Mouse (Mus musculus) embryonic facial prominence, embryonic 15.5 days (tissue): ENCODE measurements around the gene Alox12e. TPM values are rescaled to one million over a fixed set of nuclear protein-coding genes. Genes with fewer than 3 reads are reported as not detected.
"Not testable (repeated sequence)": the region's sequence is repeated elsewhere in the genome, so short reads cannot be mapped to it uniquely, and the experiment has no call there.

ENCODE experiments used
- ATAC-seq: fragments of 200-750 bp; cut with Nextera tagmentation; 2 replicates; pipeline ENCODE4 v1.8.0; 2017; ENCODE audit warnings: low read depth, moderate TSS enrichment; ENCODE audit not compliant: insufficient number of reproducible peaks, low FRiP score, low TSS enrichment
- H3K27ac ChIP-seq: fragments of 300-500 bp; sonication (generic); replicated peaks from 2 replicates; pipeline ENCODE4 v1.5.1; 2015; ENCODE audit warnings: mild to moderate bottlenecking, inconsistent platforms
- H3K27me3 ChIP-seq: fragments of 300-500 bp; sonication (generic); 2 replicates; pipeline ENCODE4 v1.6.1; 2015; ENCODE audit warnings: inconsistent platforms
- H3K36me3 ChIP-seq: fragments of 300-500 bp; sonication (generic); 2 replicates; pipeline ENCODE4 v1.6.1; 2015; ENCODE audit warnings: mild to moderate bottlenecking, inconsistent platforms
- H3K4me1 ChIP-seq: fragments of 300-500 bp; sonication (generic); 2 replicates; pipeline ENCODE4 v1.6.1; 2015; ENCODE audit warnings: inconsistent platforms
- H3K4me2 ChIP-seq: fragments of 300-500 bp; sonication (generic); replicated peaks from 2 replicates; pipeline ENCODE4 v1.6.1; 2015; ENCODE audit warnings: mild to moderate bottlenecking, inconsistent platforms
- H3K4me3 ChIP-seq: fragments of 300-500 bp; sonication (generic); replicated peaks from 2 replicates; pipeline ENCODE4 v1.5.1; 2015; ENCODE audit warnings: mild to moderate bottlenecking, inconsistent platforms
- H3K9ac ChIP-seq: fragments of 300-500 bp; sonication (generic); 2 replicates; pipeline ENCODE4 v1.6.1; 2015; ENCODE audit warnings: inconsistent platforms
- H3K9me3 ChIP-seq: fragments of 300-500 bp; sonication (generic); replicated peaks from 2 replicates; pipeline ENCODE4 v1.6.1; 2016; ENCODE audit warnings: inconsistent platforms
- WGBS: fragments of 180-500 bp; shearing (Covaris S2); methylation state at CpG from one replicate; pipeline ENCODE4 v1.1.7; 2015; 5-methylcytosine and 5-hydroxymethylcytosine counted together
- polyA plus RNA-seq: library from polyadenylated mRNA; unstranded; fragments of >200 nt; fragmentation: Nextera tagmentation; extraction: Ambion mirVana; gene quantifications from 2 replicates; pipeline ENCODE4 v1.2.1, GENCODE M21; 2015

The Alox12e gene
- 5.9 and 6.9 TPM in 2 replicates for polyA plus RNA-seq

GRCm38 (mm10) chr11:70322528-70322927, at the start of gene Alox12e:
Gene Alox12e, minus strand, starts transcription at chr11:70322628.
- no peak for ATAC-seq
- Histone ChIP-seq H3K27ac (no peak within 1 kb of the TSS), H3K4me1 (no peaks in the 10 kb centered on the region), H3K9me3 (no peaks in the 10 kb centered on the region), H3K27me3 (peaks cover 41% of the 10 kb centered on the region), H3K4me3 (peak within 1 kb of the TSS; percentile 11; the same call in 1 of the 2 replicates), H3K9ac (no peak within 1 kb of the TSS), H3K36me3 (no peaks in the 10 kb centered on the region), H3K4me2 (peak within 1 kb of the TSS; percentile 21)
- WGBS = 20% methylated on average over 7 of the region's 7 CpGs

GRCm38 (mm10) chr11:70368626-70369025, 46.2 kb upstream of the Alox12e start:
- H3K4me3 ChIP-seq, H3K4me2 ChIP-seq, H3K9ac ChIP-seq, H3K27ac ChIP-seq, H3K36me3 ChIP-seq, H3K27me3 ChIP-seq, ATAC-seq, H3K9me3 ChIP-seq, H3K4me1 ChIP-seq: not testable (repeated sequence)
- WGBS = 69% methylated on average over 2 of the region's 2 CpGs

GRCm38 (mm10) chr11:70367701-70368100, 45.3 kb upstream of the Alox12e start:
- not testable (repeated sequence) for H3K4me1 ChIP-seq, H3K36me3 ChIP-seq, ATAC-seq, H3K9me3 ChIP-seq, H3K4me3 ChIP-seq, H3K27ac ChIP-seq, H3K9ac ChIP-seq, H3K4me2 ChIP-seq, H3K27me3 ChIP-seq
- WGBS = 79% methylated on average over 6 of the region's 6 CpGs

- WGBS = under 1% methylated on average over 19 of the region's 19 CpGs
- Histone ChIP-seq H3K27me3 (peaks cover 55% of the 10 kb centered on the region), H3K4me2 (peak within 1 kb of the TSS; percentile 47)
Measured at GRCm38 (mm10) chr11:70351868-70352267, 29.4 kb upstream of the Alox12e start, which contains the start of gene Alox15. Gene Alox15, minus strand, starts transcription at chr11:70352031.

GRCm38 (mm10) chr11:70348630-70349029, 26.2 kb upstream of the Alox12e start:
- no peaks in the 10 kb centered on the region for H3K9me3 ChIP-seq
- no peak overlapping the region for H3K4me3 ChIP-seq
- no peak overlapping the region for H3K27ac ChIP-seq
- no peak for ATAC-seq
- WGBS = 85% methylated on average over 9 of the region's 9 CpGs
- H3K36me3 ChIP-seq = no peaks in the 10 kb centered on the region
- H3K4me2 ChIP-seq = no peak overlapping the region
- H3K4me1 ChIP-seq = peaks cover 9% of the 10 kb centered on the region; the same call in 1 of the 2 replicates
- H3K27me3 ChIP-seq = peaks cover 59% of the 10 kb centered on the region
- H3K9ac ChIP-seq = no peak overlapping the region

More at GRCm38 (mm10) chr11:70351868-70352267, 29.4 kb upstream of the Alox12e start, which contains the start of gene Alox15:
- Histone ChIP-seq H3K4me3 (peak within 1 kb of the TSS; percentile 31), H3K9ac (no peak within 1 kb of the TSS), H3K36me3 (no peaks in the 10 kb centered on the region), H3K9me3 (no peaks in the 10 kb centered on the region), H3K27ac (no peak within 1 kb of the TSS), H3K4me1 (peaks cover 9% of the 10 kb centered on the region; the same call in 1 of the 2 replicates)
- ATAC-seq = no peak

- peaks cover 52% of the 10 kb centered on the region for H3K27me3 ChIP-seq
- H3K9ac ChIP-seq = no peak overlapping the region
- H3K36me3 ChIP-seq = no peaks in the 10 kb centered on the region
- peaks cover 9% of the 10 kb centered on the region; the same call in 1 of the 2 replicates for H3K4me1 ChIP-seq
- WGBS = 83% methylated on average over 10 of the region's 10 CpGs
- H3K4me2 ChIP-seq = no peak overlapping the region
- H3K9me3 ChIP-seq = no peaks in the 10 kb centered on the region
- H3K4me3 ChIP-seq = no peak overlapping the region
- H3K27ac ChIP-seq = no peak overlapping the region
- no peak for ATAC-seq
Measured at GRCm38 (mm10) chr11:70347861-70348260, 25.4 kb upstream of the Alox12e start.

- Histone ChIP-seq H3K27me3 (peaks cover 31% of the 10 kb centered on the region), H3K4me3 (no peak overlapping the region), H3K36me3 (no peaks in the 10 kb centered on the region), H3K9me3 (no peaks in the 10 kb centered on the region), H3K4me2 (no peak overlapping the region), H3K4me1 (no peaks in the 10 kb centered on the region), H3K9ac (no peak overlapping the region), H3K27ac (no peak overlapping the region)
- 85% methylated on average over 8 of the region's 8 CpGs for WGBS
- no peak for ATAC-seq
Measured at GRCm38 (mm10) chr11:70345546-70345945, 23.1 kb upstream of the Alox12e start.

GRCm38 (mm10) chr11:70345061-70345460, 22.6 kb upstream of the Alox12e start:
- no peak overlapping the region for H3K4me3 ChIP-seq
- ATAC-seq = no peak
- no peak overlapping the region for H3K27ac ChIP-seq
- H3K4me1 ChIP-seq = no peaks in the 10 kb centered on the region
- peaks cover 26% of the 10 kb centered on the region for H3K27me3 ChIP-seq
- WGBS = 86% methylated on average over 10 of the region's 10 CpGs
- H3K9me3 ChIP-seq = no peaks in the 10 kb centered on the region
- no peak overlapping the region for H3K9ac ChIP-seq
- no peak overlapping the region for H3K4me2 ChIP-seq
- H3K36me3 ChIP-seq = no peaks in the 10 kb centered on the region

- H3K27me3 ChIP-seq = no peaks in the 10 kb centered on the region
Measured at GRCm38 (mm10) chr11:70339481-70339880, 17.1 kb upstream of the Alox12e start.

GRCm38 (mm10) chr11:70334477-70334876, 12.0 kb upstream of the Alox12e start:
- Histone ChIP-seq H3K9ac (no peak overlapping the region), H3K4me3 (no peak overlapping the region), H3K9me3 (no peaks in the 10 kb centered on the region), H3K4me1 (no peaks in the 10 kb centered on the region), H3K27me3 (no peaks in the 10 kb centered on the region), H3K36me3 (no peaks in the 10 kb centered on the region), H3K4me2 (no peak overlapping the region), H3K27ac (no peak overlapping the region)
- 26% methylated on average over 4 of the region's 4 CpGs for WGBS
- ATAC-seq = no peak

More at GRCm38 (mm10) chr11:70339481-70339880, 17.1 kb upstream of the Alox12e start:
- no peak overlapping the region for H3K27ac ChIP-seq
- WGBS = 25% methylated on average over 7 of the region's 7 CpGs
- ATAC-seq = no peak
- no peak overlapping the region for H3K9ac ChIP-seq
- H3K36me3 ChIP-seq = no peaks in the 10 kb centered on the region
- H3K4me2 ChIP-seq = no peak overlapping the region
- no peaks in the 10 kb centered on the region for H3K9me3 ChIP-seq
- no peak overlapping the region for H3K4me3 ChIP-seq
- no peaks in the 10 kb centered on the region for H3K4me1 ChIP-seq

- H3K4me1 ChIP-seq = no peaks in the 10 kb centered on the region
- no peak for ATAC-seq
- H3K27me3 ChIP-seq = peaks cover 35% of the 10 kb centered on the region
- no peak overlapping the region for H3K27ac ChIP-seq
- no peaks in the 10 kb centered on the region for H3K36me3 ChIP-seq
- H3K9me3 ChIP-seq = no peaks in the 10 kb centered on the region
- WGBS = 77% methylated on average over 8 of the region's 8 CpGs
- H3K4me2 ChIP-seq = no peak overlapping the region
- H3K4me3 ChIP-seq = no peak overlapping the region
- no peak overlapping the region for H3K9ac ChIP-seq
Measured at GRCm38 (mm10) chr11:70324726-70325125, 2.3 kb upstream of the Alox12e start.

- no peaks in the 10 kb centered on the region for H3K36me3 ChIP-seq
- H3K9ac ChIP-seq = no peak overlapping the region
- 4% methylated on average over 15 of the region's 15 CpGs for WGBS
- peak overlapping the region; percentile 11; the same call in 1 of the 2 replicates for H3K4me3 ChIP-seq
- no peak overlapping the region for H3K27ac ChIP-seq
- peak overlapping the region; percentile 21 for H3K4me2 ChIP-seq
- no peak for ATAC-seq
- no peaks in the 10 kb centered on the region for H3K9me3 ChIP-seq
- peaks cover 41% of the 10 kb centered on the region for H3K27me3 ChIP-seq
- no peaks in the 10 kb centered on the region for H3K4me1 ChIP-seq
Measured at GRCm38 (mm10) chr11:70321664-70322063, 764 bp downstream of the Alox12e start.
